Mouse (Mus musculus) CH12.LX (cell line): ENCODE data around the gene 1700011L22Rik. TPM values are rescaled to one million over a fixed set of nuclear protein-coding genes. Genes with fewer than 3 reads are reported as not detected.

Source experiments
- DNase-seq: peaks from one replicate; pipeline ENCODE4 v3.0.0-alpha.2; 2013; ENCODE audit errors: extremely low read depth
- H3K27ac ChIP-seq: 2 replicates; pipeline ENCODE4 v1.5.1; 2012; ENCODE audit warnings: low read depth, mild to moderate bottlenecking, control low read depth, moderate library complexity; ENCODE audit not compliant: insufficient read depth
- H3K27me3 ChIP-seq: replicated peaks from 2 replicates; pipeline ENCODE3; 2012; ENCODE audit warnings: inconsistent platforms
- H3K36me3 ChIP-seq, 2 experiments: replicated peaks in 1 of 2; 2 replicates each; pipeline versions ENCODE3 to v1.6.1; 2012; ENCODE audit warnings: inconsistent platforms in 1 of 2, low read length in 1 of 2, mild to moderate bottlenecking in 1 of 2, mixed read lengths in 1 of 2, moderate library complexity in 1 of 2; ENCODE audit not compliant: control insufficient read depth in 1 of 2, insufficient read depth in 1 of 2
- H3K4me1 ChIP-seq, 2 experiments: 2 replicates each; pipeline ENCODE4 v1.6.1; 2012; ENCODE audit warnings: inconsistent platforms in 1 of 2, moderate library complexity in 1 of 2; ENCODE audit not compliant: insufficient read depth in 2 of 2, control insufficient read depth in 1 of 2
- H3K4me2 ChIP-seq: 2 replicates; pipeline ENCODE4 v1.6.1; 2012; ENCODE audit warnings: low read depth, mild to moderate bottlenecking, control low read depth; ENCODE audit not compliant: poor library complexity, insufficient read depth, severe bottlenecking
- H3K4me3 ChIP-seq, 3 experiments: fragments of 150-350 bp in 1 of 3; sonication (generic) in 1 of 3; replicated peaks in 1 of 3; 2 replicates each; pipeline versions ENCODE3 to v1.5.1; 2011 to 2012; ENCODE audit warnings: low read depth in 2 of 3, low read length in 2 of 3, mild to moderate bottlenecking in 2 of 3, moderate library complexity in 2 of 3, control low read depth in 1 of 3, improper control_type of control experiment in 1 of 3, inconsistent platforms in 1 of 3, mixed read lengths in 1 of 3; ENCODE audit not compliant: poor library complexity in 1 of 3
- H3K79me2 ChIP-seq: replicated peaks from 2 replicates; pipeline ENCODE4 v1.6.1; 2012; ENCODE audit warnings: mild to moderate bottlenecking, moderate library complexity; ENCODE audit not compliant: control insufficient read depth, poor library complexity, insufficient read depth, severe bottlenecking; ENCODE audit errors: extremely low read depth
- H3K9ac ChIP-seq: 2 replicates; pipeline ENCODE4 v1.6.1; 2012; ENCODE audit warnings: low read depth, mild to moderate bottlenecking, control low read depth, moderate library complexity; ENCODE audit not compliant: insufficient read depth
- H3K9me3 ChIP-seq: replicated peaks from 2 replicates; pipeline ENCODE3; 2012; ENCODE audit warnings: low read length, inconsistent platforms, mixed read lengths
- CHD1 ChIP-seq: IDR thresholded peaks from 2 replicates; pipeline ENCODE4 v1.6.1; 2012; ENCODE audit warnings: low read depth, low read length, improper control_type of control experiment, inconsistent platforms
- CHD2 ChIP-seq: IDR thresholded peaks from 2 replicates; pipeline ENCODE4 v1.6.1; 2011; ENCODE audit warnings: low read length, improper control_type of control experiment
- CTCF ChIP-seq, 2 experiments: IDR thresholded peaks in 1 of 2; conservative IDR thresholded peaks in 1 of 2; 2 replicates each; pipeline ENCODE4 v1.5.1; 2011 to 2012; ENCODE audit warnings: low read depth in 2 of 2, low read length in 2 of 2, improper control_type of control experiment in 1 of 2, inconsistent platforms in 1 of 2, mild to moderate bottlenecking in 1 of 2, moderate library complexity in 1 of 2
- E2F4 ChIP-seq: IDR thresholded peaks from 2 replicates; pipeline ENCODE4 v1.6.1; 2011; ENCODE audit warnings: low read depth, low read length, improper control_type of control experiment; ENCODE audit not compliant: insufficient replicate concordance
- ELF1 ChIP-seq: IDR thresholded peaks from 2 replicates; pipeline ENCODE4 v1.6.1; 2014; ENCODE audit warnings: low read depth, mild to moderate bottlenecking, inconsistent platforms, low read length, improper control_type of control experiment
- ETS1 ChIP-seq: conservative IDR thresholded peaks from 2 replicates; pipeline ENCODE4 v1.6.1; 2012; ENCODE audit warnings: low read depth, mild to moderate bottlenecking, inconsistent platforms, low read length, improper control_type of control experiment, moderate library complexity
- GABPA ChIP-seq: IDR thresholded peaks from 2 replicates; pipeline ENCODE4 v1.6.1; 2012; ENCODE audit warnings: low read depth, low read length, improper control_type of control experiment, inconsistent platforms; ENCODE audit not compliant: insufficient replicate concordance
- HCFC1 ChIP-seq: IDR thresholded peaks from 2 replicates; pipeline ENCODE4 v1.6.1; 2012; ENCODE audit warnings: low read depth, mild to moderate bottlenecking, inconsistent platforms, low read length, improper control_type of control experiment
- IRF4 ChIP-seq: IDR thresholded peaks from 2 replicates; pipeline ENCODE4 v1.6.1; 2014; ENCODE audit warnings: low read depth, mild to moderate bottlenecking, inconsistent platforms, low read length, improper control_type of control experiment
- JUND ChIP-seq: conservative IDR thresholded peaks from 2 replicates; pipeline ENCODE4 v1.6.1; 2011; ENCODE audit warnings: low read depth, low read length, improper control_type of control experiment
- KAT2A ChIP-seq: IDR thresholded peaks from 2 replicates; pipeline ENCODE4 v1.6.1; 2012; ENCODE audit warnings: low read length, improper control_type of control experiment, inconsistent platforms; ENCODE audit not compliant: insufficient replicate concordance
- MAFK ChIP-seq: IDR thresholded peaks from 2 replicates; pipeline ENCODE4 v1.6.1; 2011; ENCODE audit warnings: low read length, improper control_type of control experiment; ENCODE audit not compliant: insufficient replicate concordance
- MAZ ChIP-seq: IDR thresholded peaks from 2 replicates; pipeline ENCODE4 v1.6.1; 2012; ENCODE audit warnings: low read depth, mild to moderate bottlenecking, inconsistent platforms, low read length, improper control_type of control experiment, moderate library complexity
- MEF2A ChIP-seq: IDR thresholded peaks from 2 replicates; pipeline ENCODE4 v1.6.1; 2014; ENCODE audit warnings: low read depth, mild to moderate bottlenecking, inconsistent platforms, low read length, improper control_type of control experiment, borderline replicate concordance
- MXI1 ChIP-seq: IDR thresholded peaks from 2 replicates; pipeline ENCODE4 v1.6.1; 2011; ENCODE audit warnings: mild to moderate bottlenecking, low read depth, low read length, improper control_type of control experiment
- NELFE ChIP-seq: IDR thresholded peaks from 2 replicates; pipeline ENCODE4 v1.6.1; 2011; ENCODE audit warnings: low read depth, low read length, improper control_type of control experiment
- POLR2A ChIP-seq: IDR thresholded peaks from 2 replicates; pipeline ENCODE4 v1.6.1; 2011; ENCODE audit warnings: low read depth, mild to moderate bottlenecking, improper control_type of control experiment, low read length
- RAD21 ChIP-seq: IDR thresholded peaks from 2 replicates; pipeline ENCODE4 v1.6.1; 2011; ENCODE audit warnings: low read depth, mild to moderate bottlenecking, low read length, improper control_type of control experiment, moderate library complexity
- SIN3A ChIP-seq: IDR thresholded peaks from 2 replicates; pipeline ENCODE4 v1.6.1; 2012; ENCODE audit warnings: low read length, improper control_type of control experiment, inconsistent platforms
- SMC3 ChIP-seq: IDR thresholded peaks from 2 replicates; pipeline ENCODE4 v1.6.1; 2011; ENCODE audit warnings: low read depth, low read length, improper control_type of control experiment
- TBP ChIP-seq: conservative IDR thresholded peaks from 2 replicates; pipeline ENCODE4 v1.6.1; 2011; ENCODE audit warnings: low read depth, low read length, improper control_type of control experiment
- UBTF ChIP-seq: IDR thresholded peaks from 2 replicates; pipeline ENCODE4 v1.6.1; 2012; ENCODE audit warnings: low read depth, mild to moderate bottlenecking, inconsistent platforms, low read length, improper control_type of control experiment, moderate library complexity
- USF1 ChIP-seq: IDR thresholded peaks from 2 replicates; pipeline ENCODE4 v1.6.1; 2014; ENCODE audit warnings: low read depth, mild to moderate bottlenecking, inconsistent platforms, low read length, improper control_type of control experiment
- ZC3H11A ChIP-seq: IDR thresholded peaks from 2 replicates; pipeline ENCODE4 v1.6.1; 2012; ENCODE audit warnings: low read depth, mild to moderate bottlenecking, inconsistent platforms, low read length, improper control_type of control experiment
- ZMIZ1 ChIP-seq: IDR thresholded peaks from 2 replicates; pipeline ENCODE4 v1.6.1; 2012; ENCODE audit warnings: low read depth, mild to moderate bottlenecking, inconsistent platforms, low read length, improper control_type of control experiment
- dilution Hi-C: fragments of 300-500 bp; cut with MboI; formaldehyde crosslinking; loops from 2 replicates; pipeline ENCODE4 v1.14.3; 2020; ENCODE audit warnings: low sequenced_read_pairs; ENCODE audit not compliant: extremely low pct_unique_long_range_greater_than_20kb, extremely low pct_ligation_motif_present
- in situ Hi-C: fragments of 300-500 bp; cut with MboI; formaldehyde crosslinking; loops from 3 replicates; pipeline ENCODE4 v1.14.3; 2019; ENCODE audit warnings: low sequenced_read_pairs, low pct_ligation_motif_present, low pct_unique_long_range_greater_than_20kb, mixed read lengths
- polyA plus RNA-seq: library from polyadenylated mRNA; unstranded; fragments of >175 nt; gene quantifications from 2 replicates; pipeline ENCODE4 v1.2.1, GENCODE M21; 2012; ENCODE audit warnings: low read depth; ENCODE audit not compliant: insufficient read length
- total RNA-seq, 2 experiments: library from RNA; depleted of rRNA; stranded (reverse); fragments of 300-350 nt in 1 of 2; fragments of >200 nt in 1 of 2; gene quantifications; 2 replicates each; pipeline ENCODE4 v1.2.3; 2012 to 2014

The 1700011L22Rik gene
- total and polyA plus RNA-seq, 3 experiments: not detected

DNA sequence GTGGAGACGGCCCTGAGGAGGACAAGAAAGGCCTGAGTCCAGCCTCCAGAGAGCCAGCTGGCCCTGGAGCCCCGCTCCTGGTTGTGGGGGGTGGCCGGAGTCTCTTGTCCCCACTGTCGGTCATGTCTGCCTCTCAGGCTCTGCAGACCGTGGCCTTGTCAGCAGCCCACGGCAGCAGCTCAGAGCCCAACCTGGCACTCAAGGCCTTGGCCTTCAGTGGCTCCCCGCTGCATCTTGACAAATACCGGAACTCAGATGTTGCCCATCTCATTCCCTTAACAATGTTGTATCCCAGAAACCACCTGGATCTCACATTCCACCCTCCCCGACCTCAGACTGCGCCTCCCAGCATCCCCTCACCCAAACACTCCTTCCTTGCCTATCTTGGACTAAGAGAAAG is 58.3 kb downstream of the 1700011L22Rik start:
- Histone ChIP-seq H3K4me3 (no peak overlapping the region), H3K9me3 (no peaks in the 10 kb centered on the region), H3K4me1 (peaks cover 0 to 3% of the 10 kb centered on the region in 2 experiments; a peak in 1 of 4 replicates), H3K36me3 (peaks cover 61 to 81% of the 10 kb centered on the region in 2 experiments), H3K79me2 (no peaks in the 10 kb centered on the region), H3K27ac (no peak overlapping the region), H3K4me2 (no peak overlapping the region), H3K27me3 (no peaks in the 10 kb centered on the region), H3K9ac (no peak overlapping the region)
- in situ Hi-C loops: no loop called here
- TF ChIP-seq CHD2 (no peak), GABPA (no peak), MAFK (no peak), MEF2A (no peak), HCFC1 (no peak), SIN3A (no peak), JUND (no peak), ETS1 (no peak), POLR2A (no peak), E2F4 (no peak), ZMIZ1 (no peak), NELFE (no peak), RAD21 (no peak), CHD1 (no peak)
- no peak for DNase-seq
- dilution Hi-C loops: no loop called here

DNA sequence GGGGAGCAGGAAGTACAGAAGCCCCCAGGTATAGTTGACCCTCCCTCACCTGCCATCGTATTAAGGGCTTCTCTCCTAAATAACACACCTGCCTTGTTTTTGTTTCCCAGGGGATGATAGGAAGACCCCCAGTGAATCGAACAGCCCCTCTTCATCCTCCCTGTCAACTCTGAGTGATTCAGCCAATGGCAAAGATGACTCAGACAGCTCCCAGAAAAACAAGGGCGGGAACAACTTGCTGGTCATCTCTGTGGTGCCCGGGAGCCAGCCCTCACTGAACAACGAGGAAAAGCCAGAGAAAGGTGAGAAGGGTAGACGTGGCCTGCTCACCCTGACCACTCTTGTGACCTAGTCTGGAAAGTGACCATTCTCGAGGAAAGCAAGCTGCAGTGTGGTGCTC is 62.9 kb downstream of the 1700011L22Rik start:
- in situ Hi-C loops: no loop called here
- H3K9ac ChIP-seq: no peak overlapping the region
- H3K79me2 ChIP-seq: no peaks in the 10 kb centered on the region
- H3K4me3 ChIP-seq: no peak overlapping the region
- dilution Hi-C loops: no loop called here
- no peak overlapping the region for H3K4me2 ChIP-seq
- peaks cover 81 to 98% of the 10 kb centered on the region in 2 experiments for H3K36me3 ChIP-seq
- no peaks in the 10 kb centered on the region for H3K4me1 ChIP-seq
- DNase-seq: no peak
- H3K9me3 ChIP-seq: no peaks in the 10 kb centered on the region
- H3K27me3 ChIP-seq: no peaks in the 10 kb centered on the region
- TF ChIP-seq CTCF (conservative IDR thresholded peaks at IDR 0.05 in 1 of 2, IDR thresholded peaks at IDR 0.05 in 1 of 2; ENCODE audit: low read depth in 2 of 2, low read length in 2 of 2) (no peak), SMC3 (no peak), MXI1 (no peak), CHD1 (no peak), KAT2A (no peak), TBP (no peak), MAZ (no peak), IRF4 (no peak), SIN3A (no peak), MEF2A (no peak), UBTF (no peak), ZC3H11A (no peak), ELF1 (no peak), USF1 (no peak)
- no peak overlapping the region for H3K27ac ChIP-seq
